Mouse (Mus musculus): ENCODE data around the gene Rims1. TPM values are rescaled to one million over a fixed set of nuclear protein-coding genes. Genes with fewer than 3 reads are reported as not detected.
A peak's percentile ranks its signal among the peaks of the same experiment; 100 is the strongest.

Rims1 gene
- polyA plus RNA-seq, 1 experiment from 2014 or later, result 7.5 TPM

DNA sequence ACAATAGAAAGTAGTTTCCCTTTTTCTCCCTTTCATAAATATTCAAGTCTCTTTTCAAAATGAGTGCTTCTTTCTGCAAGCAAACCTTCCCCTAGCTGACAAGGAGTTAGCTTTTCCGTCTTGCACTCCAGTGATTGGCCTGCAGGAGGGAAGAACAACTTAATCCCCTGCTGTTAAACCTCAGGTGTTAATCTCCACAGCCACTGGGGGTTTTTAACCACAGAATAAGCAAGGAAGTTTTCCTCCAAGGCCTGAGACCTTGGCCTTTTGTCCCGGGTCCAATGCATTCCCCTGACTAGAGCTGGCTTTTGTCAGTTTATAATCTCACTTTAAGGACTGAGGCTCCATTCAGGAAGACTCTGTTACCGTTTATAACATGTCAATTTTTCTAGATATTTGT lies 511.8 kb downstream of the Rims1 start:
- no peak overlapping the region for H3K27ac ChIP-seq (ENCODE audit: low read length)
- H3K9ac ChIP-seq (ENCODE audit: low read depth, low read length), result no peak overlapping the region
- no peaks in the 10 kb centered on the region for H3K9me3 ChIP-seq (ENCODE audit: control insufficient read depth, low read length)
- no peak overlapping the region for H3K4me3 ChIP-seq (ENCODE audit: low read length)
- no peaks in the 10 kb centered on the region for H3K36me3 ChIP-seq (ENCODE audit: control insufficient read depth, insufficient read depth, low read length)
- no peak overlapping the region for H3K4me2 ChIP-seq (ENCODE audit: low read depth, low read length)
- H3K27me3 ChIP-seq (replicated peaks; ENCODE audit: control insufficient read depth, insufficient read depth, low read length), result no peaks in the 10 kb centered on the region
- no peaks in the 10 kb centered on the region for H3K4me1 ChIP-seq (ENCODE audit: control insufficient read depth, insufficient read depth, low read length)
- ATAC-seq, result 0 out of 2 replicates have a peak, but pooled peaks have one; percentile 23
- WGBS, result 9% methylated on average over 3 of the region's 3 CpGs

- Histone ChIP-seq H3K4me3 (ENCODE audit: low read length) (no peak overlapping the region), H3K9me3 (ENCODE audit: control insufficient read depth, low read length) (no peaks in the 10 kb centered on the region), H3K4me1 (ENCODE audit: control insufficient read depth, insufficient read depth, low read length) (no peaks in the 10 kb centered on the region), H3K4me2 (ENCODE audit: low read depth, low read length) (no peak overlapping the region), H3K27ac (ENCODE audit: low read length) (no peak overlapping the region), H3K36me3 (ENCODE audit: control insufficient read depth, insufficient read depth, low read length) (no peaks in the 10 kb centered on the region), H3K27me3 (replicated peaks; ENCODE audit: control insufficient read depth, insufficient read depth, low read length) (no peaks in the 10 kb centered on the region), H3K9ac (ENCODE audit: low read depth, low read length) (no peak overlapping the region)
- peak; percentile 62; the same call in 1 of the 2 replicates for ATAC-seq
- WGBS, result 23% methylated on average over 2 of the region's 2 CpGs
These were observed 512.5 kb downstream of the Rims1 start for GRCm38 (mm10) chr1:22293310-22293709.

- Histone ChIP-seq H3K4me1 (ENCODE audit: control insufficient read depth, insufficient read depth, low read length) (no peaks in the 10 kb centered on the region), H3K27me3 (replicated peaks; ENCODE audit: control insufficient read depth, insufficient read depth, low read length) (no peaks in the 10 kb centered on the region), H3K36me3 (ENCODE audit: control insufficient read depth, insufficient read depth, low read length) (no peaks in the 10 kb centered on the region), H3K9me3 (ENCODE audit: control insufficient read depth, low read length) (no peaks in the 10 kb centered on the region), H3K27ac (ENCODE audit: low read length) (no peak overlapping the region), H3K9ac (ENCODE audit: low read depth, low read length) (no peak overlapping the region), H3K4me3 (ENCODE audit: low read length) (no peak overlapping the region), H3K4me2 (ENCODE audit: low read depth, low read length) (no peak overlapping the region)
- 70% methylated on average over 2 of the region's 2 CpGs for WGBS
- ATAC-seq, result no peak
These were observed 519.0 kb downstream of the Rims1 start for GRCm38 (mm10) chr1:22286807-22287206.

GRCm38 (mm10) chr1:22279954-22280353 lies 525.8 kb downstream of the Rims1 start:
- WGBS, result 91% methylated on average over 1 of the region's 1 CpGs
- Histone ChIP-seq H3K4me1 (ENCODE audit: control insufficient read depth, insufficient read depth, low read length) (no peaks in the 10 kb centered on the region), H3K9me3 (ENCODE audit: control insufficient read depth, low read length) (no peaks in the 10 kb centered on the region), H3K9ac (ENCODE audit: low read depth, low read length) (no peak overlapping the region), H3K36me3 (ENCODE audit: control insufficient read depth, insufficient read depth, low read length) (no peaks in the 10 kb centered on the region), H3K4me2 (ENCODE audit: low read depth, low read length) (no peak overlapping the region), H3K4me3 (ENCODE audit: low read length) (no peak overlapping the region), H3K27ac (ENCODE audit: low read length) (no peak overlapping the region), H3K27me3 (replicated peaks; ENCODE audit: control insufficient read depth, insufficient read depth, low read length) (no peaks in the 10 kb centered on the region)
- ATAC-seq, result no peak

GRCm38 (mm10) chr1:22274081-22274480 lies 531.7 kb downstream of the Rims1 start:
- WGBS, result 65% methylated on average over 2 of the region's 2 CpGs
- no peaks in the 10 kb centered on the region for H3K27me3 ChIP-seq (replicated peaks; ENCODE audit: control insufficient read depth, insufficient read depth, low read length)
- no peak overlapping the region for H3K9ac ChIP-seq (ENCODE audit: low read depth, low read length)
- no peak for ATAC-seq
- no peak overlapping the region for H3K4me2 ChIP-seq (ENCODE audit: low read depth, low read length)
- no peak overlapping the region for H3K27ac ChIP-seq (ENCODE audit: low read length)
- H3K36me3 ChIP-seq (ENCODE audit: control insufficient read depth, insufficient read depth, low read length), result no peaks in the 10 kb centered on the region
- no peaks in the 10 kb centered on the region for H3K9me3 ChIP-seq (ENCODE audit: control insufficient read depth, low read length)
- no peak overlapping the region for H3K4me3 ChIP-seq (ENCODE audit: low read length)
- H3K4me1 ChIP-seq (ENCODE audit: control insufficient read depth, insufficient read depth, low read length), result no peaks in the 10 kb centered on the region

- Histone ChIP-seq H3K36me3 (ENCODE audit: control insufficient read depth, insufficient read depth, low read length) (no peaks in the 10 kb centered on the region), H3K9ac (ENCODE audit: low read depth, low read length) (no peak overlapping the region), H3K4me3 (ENCODE audit: low read length) (no peak overlapping the region), H3K27me3 (replicated peaks; ENCODE audit: control insufficient read depth, insufficient read depth, low read length) (no peaks in the 10 kb centered on the region), H3K4me2 (ENCODE audit: low read depth, low read length) (no peak overlapping the region), H3K9me3 (ENCODE audit: control insufficient read depth, low read length) (no peaks in the 10 kb centered on the region), H3K4me1 (ENCODE audit: control insufficient read depth, insufficient read depth, low read length) (no peaks in the 10 kb centered on the region), H3K27ac (ENCODE audit: low read length) (no peak overlapping the region)
- 67% methylated on average over 5 of the region's 5 CpGs for WGBS
- no peak for ATAC-seq
These were observed 535.7 kb downstream of the Rims1 start for GRCm38 (mm10) chr1:22270131-22270530.

DNA sequence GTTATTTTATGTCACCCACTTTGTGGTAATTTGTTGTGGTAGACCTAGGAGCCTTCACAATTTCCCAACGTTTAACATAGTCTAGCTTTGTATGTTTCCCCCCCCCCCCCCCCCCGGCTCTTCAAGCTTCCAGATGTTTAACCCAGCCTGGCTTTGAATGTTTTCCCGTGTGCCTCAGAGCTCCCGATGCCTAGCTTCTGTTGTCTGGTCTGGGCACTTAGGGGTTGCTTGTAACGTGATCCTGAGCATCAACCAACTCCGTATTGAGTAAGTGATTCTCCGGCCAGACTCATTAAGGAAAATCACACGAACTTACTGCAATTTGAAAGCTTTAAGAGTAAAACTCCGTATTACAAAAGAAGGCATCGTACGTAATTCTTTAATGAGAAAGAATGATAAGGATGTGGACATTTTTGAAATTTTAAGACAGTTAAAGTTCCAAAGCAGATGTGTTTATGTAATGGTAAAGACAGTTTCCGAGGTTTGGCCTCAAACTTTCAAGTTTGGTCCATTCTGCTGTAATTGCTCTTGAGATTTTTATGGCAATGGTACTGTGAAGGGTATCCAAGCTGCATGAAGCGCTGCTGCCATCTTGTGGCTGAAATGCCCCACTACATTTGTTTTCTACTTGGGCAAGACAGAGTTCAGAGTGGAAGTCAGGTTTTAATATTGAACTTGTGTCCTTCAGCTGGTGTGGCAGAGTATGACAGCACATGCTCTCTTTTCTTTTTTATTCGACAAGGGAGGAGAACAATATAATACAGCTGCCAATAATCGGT lies 537.0 kb downstream of the Rims1 start:
- WGBS, result 30% methylated on average over 15 of the region's 15 CpGs
- H3K4me3 ChIP-seq (ENCODE audit: low read length), result no peak overlapping the region
- H3K9me3 ChIP-seq (ENCODE audit: control insufficient read depth, low read length), result no peaks in the 10 kb centered on the region
- no peak overlapping the region for H3K27ac ChIP-seq (ENCODE audit: low read length)
- no peak overlapping the region for H3K4me2 ChIP-seq (ENCODE audit: low read depth, low read length)
- no peaks in the 10 kb centered on the region for H3K27me3 ChIP-seq (replicated peaks; ENCODE audit: control insufficient read depth, insufficient read depth, low read length)
- ATAC-seq, result peak; percentile 68; the same call in 1 of the 2 replicates
- H3K4me1 ChIP-seq (ENCODE audit: control insufficient read depth, insufficient read depth, low read length), result no peaks in the 10 kb centered on the region
- no peak overlapping the region for H3K9ac ChIP-seq (ENCODE audit: low read depth, low read length)
- no peaks in the 10 kb centered on the region for H3K36me3 ChIP-seq (ENCODE audit: control insufficient read depth, insufficient read depth, low read length)

- WGBS, result 68% methylated on average over 10 of the region's 10 CpGs
- H3K4me3 ChIP-seq (ENCODE audit: low read length), result no peak overlapping the region
- H3K4me1 ChIP-seq (ENCODE audit: control insufficient read depth, insufficient read depth, low read length), result no peaks in the 10 kb centered on the region
- H3K27ac ChIP-seq (ENCODE audit: low read length), result no peak overlapping the region
- no peak overlapping the region for H3K4me2 ChIP-seq (ENCODE audit: low read depth, low read length)
- no peaks in the 10 kb centered on the region for H3K27me3 ChIP-seq (replicated peaks; ENCODE audit: control insufficient read depth, insufficient read depth, low read length)
- H3K9me3 ChIP-seq (ENCODE audit: control insufficient read depth, low read length), result no peaks in the 10 kb centered on the region
- ATAC-seq, result no peak
- H3K36me3 ChIP-seq (ENCODE audit: control insufficient read depth, insufficient read depth, low read length), result no peaks in the 10 kb centered on the region
- no peak overlapping the region for H3K9ac ChIP-seq (ENCODE audit: low read depth, low read length)
These were observed 539.3 kb downstream of the Rims1 start for GRCm38 (mm10) chr1:22266491-22266890.

- no peak overlapping the region for H3K9ac ChIP-seq (ENCODE audit: low read depth, low read length)
- 65% methylated on average over 3 of the region's 3 CpGs for WGBS
- no peak for ATAC-seq
These were observed 540.3 kb downstream of the Rims1 start for GRCm38 (mm10) chr1:22265528-22265927.

More at GRCm38 (mm10) chr1:22265528-22265927, 540.3 kb downstream of the Rims1 start:
- Histone ChIP-seq H3K4me1 (ENCODE audit: control insufficient read depth, insufficient read depth, low read length) (no peaks in the 10 kb centered on the region), H3K27me3 (replicated peaks; ENCODE audit: control insufficient read depth, insufficient read depth, low read length) (no peaks in the 10 kb centered on the region), H3K36me3 (ENCODE audit: control insufficient read depth, insufficient read depth, low read length) (no peaks in the 10 kb centered on the region), H3K4me3 (ENCODE audit: low read length) (no peak overlapping the region), H3K27ac (ENCODE audit: low read length) (no peak overlapping the region), H3K9me3 (ENCODE audit: control insufficient read depth, low read length) (no peaks in the 10 kb centered on the region), H3K4me2 (ENCODE audit: low read depth, low read length) (no peak overlapping the region)
